Mouse (Mus musculus): ENCODE data around the gene Haus8.

GRCm38 (mm10) chr8:71272286-71273150 is at the start of gene Haus8, which contains the start of gene Myo9b:
- peak; percentile 95 for TF ChIP-seq POLR2A (IDR thresholded peaks at IDR 0.05; ENCODE audit: borderline replicate concordance, control insufficient read depth, low read depth, low read length)
- TF ChIP-seq CTCF (IDR thresholded peaks at IDR 0.05; ENCODE audit: control insufficient read depth, insufficient read depth, low read length), result peak; percentile 50

Measured in bone marrow, adult 2 months (tissue).